Mouse (Mus musculus): Measurements from ENCODE around the gene BC049715.
A peak's percentile ranks its signal among the peaks of the same experiment; 100 is the strongest.

The BC049715 gene

GRCm38 (mm10) chr6:136808631-136809046 lies 18.8 kb upstream of the BC049715 start:
- DNase-seq, result peak; percentile 67

GRCm38 (mm10) chr6:136809077-136809476 lies 18.3 kb upstream of the BC049715 start:
- peak; percentile 61 for DNase-seq

- DNase-seq, result no peak
These were observed 17.8 kb upstream of the BC049715 start for GRCm38 (mm10) chr6:136809673-136810072.

GRCm38 (mm10) chr6:136811196-136811595 lies 16.2 kb upstream of the BC049715 start:
- no peak for DNase-seq

- no peak for DNase-seq
These were observed 14.3 kb upstream of the BC049715 start for GRCm38 (mm10) chr6:136813117-136813516.

- DNase-seq, result no peak
These were observed 12.0 kb upstream of the BC049715 start for GRCm38 (mm10) chr6:136815381-136815780.

- no peak for DNase-seq
These were observed 10.6 kb upstream of the BC049715 start for GRCm38 (mm10) chr6:136816826-136817225.

GRCm38 (mm10) chr6:136817549-136817948 lies 9.9 kb upstream of the BC049715 start:
- no peak for DNase-seq

GRCm38 (mm10) chr6:136820381-136820780 lies 7.0 kb upstream of the BC049715 start:
- DNase-seq, result no peak

GRCm38 (mm10) chr6:136821086-136821485 lies 6.3 kb upstream of the BC049715 start:
- DNase-seq, result no peak

- no peak for DNase-seq
These were observed 2.4 kb upstream of the BC049715 start for GRCm38 (mm10) chr6:136824987-136825386.

GRCm38 (mm10) chr6:136827116-136827515 lies 310 bp upstream of the BC049715 start:
- DNase-seq, result no peak

- DNase-seq, result peak; percentile 94
These were observed 595 bp downstream of the BC049715 start, which contains the start of gene Wbp11 for GRCm38 (mm10) chr6:136827881-136828561. TSS of gene Wbp11 (minus strand) at chr6:136828233.

GRCm38 (mm10) chr6:136828681-136829080 lies 1.3 kb downstream of the BC049715 start:
- DNase-seq, result no peak

- DNase-seq, result no peak
These were observed 4.3 kb downstream of the BC049715 start for GRCm38 (mm10) chr6:136831712-136832111.

- DNase-seq, result no peak
These were observed 7.9 kb downstream of the BC049715 start, which contains the start of gene Smco3 for GRCm38 (mm10) chr6:136835352-136835751. TSS of gene Smco3 (minus strand) at chr6:136835452.

- DNase-seq, result no peak
These were observed 9.9 kb downstream of the BC049715 start for GRCm38 (mm10) chr6:136837323-136837722.

GRCm38 (mm10) chr6:136844903-136845302 lies 17.5 kb downstream of the BC049715 start:
- no peak for DNase-seq

GRCm38 (mm10) chr6:136845706-136846480 lies 18.5 kb downstream of the BC049715 start:
- DNase-seq, result no peak

GRCm38 (mm10) chr6:136847267-136847666 lies 19.8 kb downstream of the BC049715 start:
- DNase-seq, result no peak

- peak; percentile 88 for DNase-seq
These were observed 20.4 kb downstream of the BC049715 start for GRCm38 (mm10) chr6:136847790-136848189.

- DNase-seq, result peak; percentile 46
These were observed 21.0 kb downstream of the BC049715 start for GRCm38 (mm10) chr6:136848399-136848798.

GRCm38 (mm10) chr6:136848971-136849370 lies 21.5 kb downstream of the BC049715 start:
- no peak for DNase-seq

GRCm38 (mm10) chr6:136850267-136850666 lies 22.8 kb downstream of the BC049715 start:
- DNase-seq, result no peak

Data from liver (tissue).